Mouse (Mus musculus) ovary, adult 18-20 months (tissue): ENCODE results near the gene Ghitm.

Experiments used
- DNase-seq: peaks from one replicate; pipeline ENCODE4 v3.0.0; 2022; ENCODE audit warnings: low spot score, mixed read lengths

Gene Ghitm

DNA sequence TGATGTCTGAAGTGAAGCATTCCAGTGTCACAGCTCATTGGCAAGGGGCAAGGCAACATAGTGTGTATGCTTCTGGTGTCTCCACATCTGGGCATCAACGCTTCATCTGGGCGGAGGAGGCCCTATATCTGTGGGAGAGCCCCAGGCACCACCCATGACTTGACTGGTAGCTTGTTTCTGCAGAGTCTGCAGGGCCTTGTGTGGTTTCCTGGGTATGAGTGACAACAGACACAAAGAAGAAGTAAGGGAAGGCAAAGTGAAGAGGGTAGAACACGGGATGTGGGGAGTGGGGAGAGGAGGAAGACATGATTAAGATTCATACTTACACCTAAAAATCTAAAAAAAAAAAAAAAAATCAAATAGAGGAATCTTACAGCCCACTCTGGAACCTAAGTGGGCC is 32.6 kb downstream of the Ghitm start:
- no peak for DNase-seq

DNA sequence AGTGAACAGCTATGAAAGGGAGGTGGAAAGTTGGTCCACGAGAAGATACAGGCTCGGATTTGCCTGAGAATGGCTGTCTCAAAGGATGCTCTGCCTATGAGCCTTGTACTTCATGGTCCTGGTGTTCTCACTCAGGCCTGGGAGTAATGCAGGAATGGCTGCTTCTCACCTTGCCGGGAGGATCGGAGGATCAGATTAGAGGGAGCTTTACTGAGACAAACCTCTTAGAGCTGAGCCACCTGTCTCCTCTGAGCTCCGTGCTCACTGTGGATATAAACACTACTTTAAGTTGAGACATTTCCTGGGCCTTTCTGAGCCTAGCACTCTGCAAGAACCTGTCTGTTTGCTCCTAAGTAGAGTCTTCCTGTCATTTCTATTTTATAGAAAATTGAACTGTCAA is 33.5 kb downstream of the Ghitm start:
- DNase-seq: no peak

- no peak for DNase-seq
These were observed 37.0 kb downstream of the Ghitm start, which contains the start of gene Cdhr1 for GRCm38 (mm10) chr14:37097956-37098530. TSS of gene Cdhr1 (minus strand) at chr14:37098347.

DNA sequence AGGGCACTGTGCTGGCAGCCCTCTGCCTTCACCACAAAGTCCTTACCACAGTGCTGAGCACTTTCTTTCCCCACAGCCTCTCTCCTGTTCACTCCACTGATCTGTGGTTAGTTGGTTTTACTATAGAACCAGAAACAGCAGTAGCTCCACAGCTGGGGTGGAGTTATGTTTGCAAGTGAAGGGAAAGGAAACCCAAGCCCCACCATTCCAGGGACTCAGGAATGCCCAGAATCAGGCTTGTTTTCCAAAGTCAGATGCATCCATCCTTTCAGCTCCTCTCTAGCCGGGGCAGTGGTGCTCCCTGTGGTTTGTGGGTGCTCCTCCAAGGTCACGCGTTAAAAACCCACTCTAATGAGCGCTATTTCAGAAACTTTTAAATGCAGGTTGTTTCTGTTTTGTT is 39.5 kb downstream of the Ghitm start:
- no peak for DNase-seq

DNA sequence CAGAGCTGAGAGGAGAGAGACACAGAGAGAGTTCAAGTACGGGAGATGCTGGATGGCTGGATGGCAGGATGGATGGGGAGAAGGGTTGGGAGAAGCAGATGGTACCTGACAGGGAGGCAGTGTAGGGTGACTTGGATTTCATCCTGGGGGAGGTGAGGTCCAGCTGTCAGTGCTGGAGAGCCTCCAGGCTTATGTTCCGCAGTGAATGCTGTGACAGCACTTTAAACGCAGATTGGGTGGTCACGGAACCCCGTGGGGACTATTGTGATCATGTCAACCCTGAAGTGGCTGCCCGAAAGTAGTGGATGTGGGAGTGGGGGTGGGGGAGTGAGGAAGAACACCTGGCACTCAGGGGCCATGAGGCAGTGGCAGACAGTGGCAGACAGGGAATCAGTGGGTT is 40.6 kb downstream of the Ghitm start:
- DNase-seq: no peak

DNA sequence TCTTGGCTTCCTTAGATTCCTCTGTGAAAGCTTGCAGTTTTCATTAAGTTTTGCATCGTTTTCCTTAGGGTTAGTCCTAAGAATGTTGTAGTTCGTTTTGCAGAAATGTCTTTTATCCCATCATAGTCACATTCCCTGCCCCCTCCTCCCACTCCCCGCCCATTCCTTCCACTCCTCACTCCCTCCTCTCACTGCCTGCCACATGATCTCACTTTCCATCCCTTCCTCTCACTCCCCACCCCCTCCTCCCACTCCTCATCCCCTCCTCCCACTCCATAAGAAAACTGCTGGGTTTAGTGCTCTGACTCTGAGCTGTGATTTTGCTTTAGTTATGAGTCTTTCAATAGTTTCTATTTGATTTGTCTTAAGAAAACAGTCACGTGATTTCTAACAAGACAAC is 51.3 kb downstream of the Ghitm start:
- DNase-seq: no peak

DNA sequence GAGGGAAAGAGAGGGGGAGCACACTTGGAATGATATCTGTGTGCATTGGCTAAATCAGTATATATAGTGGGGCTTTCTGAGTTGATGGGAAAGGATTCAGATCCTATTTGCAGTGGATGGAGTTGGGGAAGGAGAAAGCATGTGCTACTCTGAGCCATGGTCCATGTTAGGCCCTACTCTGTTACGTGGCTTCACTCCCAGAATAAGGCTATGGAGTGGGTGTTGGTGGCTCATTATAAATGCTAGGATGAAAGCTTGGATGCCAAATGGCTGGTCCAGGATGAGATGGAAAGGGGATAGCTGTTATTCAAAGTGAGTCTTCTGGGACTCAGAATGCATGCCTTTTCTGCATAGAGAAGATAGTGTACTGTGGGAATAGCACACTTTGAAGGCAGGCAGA is 54.3 kb downstream of the Ghitm start:
- DNase-seq: no peak
